Mouse (Mus musculus) neutrophil, adult 5-6 weeks (primary cell): ENCODE measurements at regions not wholly inside any gene's neighbourhood (a gene's known extent, or its start where the extent isn't known, plus 50 kb on each side); places are given as distances from the start of the nearest gene placed in this dataset.

Experiments used
- ATAC-seq: fragments of 151-379, 151-347 bp; 2 replicates; pipeline ENCODE4 v1.8.0; 2017; ENCODE audit warnings: mild to moderate bottlenecking, moderate TSS enrichment; ENCODE audit not compliant: insufficient number of reproducible peaks, poor library complexity, low FRiP score, severe bottlenecking; ENCODE audit errors: extremely low read depth

- ATAC-seq, result no peak
These were observed 167.3 kb upstream of the Agap1 start for GRCm38 (mm10) chr1:89287136-89287795.

DNA sequence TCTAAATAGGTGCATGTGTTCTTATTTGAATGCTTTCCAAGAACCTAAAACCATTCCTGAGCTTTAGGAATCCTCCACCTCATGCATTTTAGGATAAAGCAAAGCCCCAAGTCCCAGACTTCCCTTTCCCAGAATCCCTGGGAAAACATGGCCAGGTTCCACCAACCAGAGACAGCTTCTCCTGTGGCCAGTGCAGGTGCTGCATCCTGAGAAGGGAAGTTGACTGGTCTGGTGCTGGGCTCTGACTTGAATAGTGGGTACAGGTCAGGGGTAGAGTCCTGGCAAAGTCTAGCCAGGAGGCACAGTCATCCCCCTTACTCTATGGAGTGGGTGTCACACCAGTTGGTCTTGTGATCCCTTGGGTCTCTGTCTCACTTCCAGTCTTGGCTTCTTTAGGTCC, 166.6 kb upstream of the Agap1 start:
- no peak for ATAC-seq

DNA sequence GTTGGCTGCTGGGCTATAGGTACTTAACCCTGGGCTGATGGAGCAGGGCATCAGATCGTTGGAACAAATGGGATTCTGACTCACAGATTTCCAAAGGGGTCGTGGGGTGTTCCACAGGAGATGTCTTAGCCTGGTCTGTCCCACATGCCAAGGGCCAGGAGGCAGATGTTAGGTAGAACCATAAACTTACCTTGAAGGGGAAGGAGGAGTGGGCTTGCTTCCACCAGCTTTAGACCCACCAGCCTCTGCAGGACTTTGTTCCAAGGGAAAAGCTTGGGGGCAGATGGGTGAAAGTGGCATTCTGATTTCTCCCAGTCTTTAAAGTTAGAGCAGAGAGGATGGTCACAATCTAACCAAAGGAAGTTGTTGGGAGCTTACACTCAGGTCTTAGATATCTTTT, 165.7 kb upstream of the Agap1 start:
- ATAC-seq, result no peak

DNA sequence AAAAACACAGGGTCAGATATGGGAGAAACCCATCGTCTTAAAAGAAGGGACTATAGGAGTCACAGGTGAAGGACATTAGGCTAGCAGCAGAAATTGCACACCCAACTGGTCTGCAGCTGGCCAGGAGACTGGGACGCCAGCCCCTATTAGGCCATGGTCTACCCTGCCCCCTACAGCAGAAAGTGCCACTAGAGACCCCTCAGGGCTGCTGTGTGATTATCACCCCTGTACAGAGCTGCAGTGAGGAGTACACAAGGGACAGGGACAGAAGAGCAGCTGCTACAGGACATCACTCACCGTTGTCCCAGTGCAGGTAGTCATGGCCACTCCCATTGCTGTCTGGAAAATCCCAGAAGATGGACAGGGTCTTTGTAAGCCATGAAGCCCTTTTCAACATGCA, 157.9 kb upstream of the Agap1 start:
- no peak for ATAC-seq

- ATAC-seq, result no peak
These were observed 156.8 kb upstream of the Agap1 start for GRCm38 (mm10) chr1:89297766-89298165.

DNA sequence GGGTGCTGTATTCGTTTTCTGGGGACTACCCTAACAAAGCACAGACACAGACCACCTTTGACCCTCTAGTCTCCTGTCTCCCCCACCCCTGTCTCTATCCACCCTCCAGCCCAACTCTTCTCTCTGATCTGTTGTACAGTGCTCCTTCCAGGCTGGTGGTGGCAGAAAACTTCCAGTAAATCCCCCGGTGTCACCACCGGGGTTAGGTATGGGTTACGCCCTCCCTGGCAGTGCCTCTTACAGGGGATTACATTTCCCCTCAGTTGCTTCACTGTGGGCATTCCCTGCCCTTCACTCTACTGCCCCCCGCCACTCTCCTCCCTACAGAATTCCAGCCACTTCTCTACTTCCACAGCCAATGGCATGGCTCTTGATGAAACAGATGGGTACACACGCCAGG, 153.5 kb upstream of the Agap1 start:
- ATAC-seq, result no peak

GRCm38 (mm10) chr1:89302368-89302951, 152.1 kb upstream of the Agap1 start:
- peak; percentile 23; the same call in 1 of the 2 replicates for ATAC-seq

- no peak for ATAC-seq
These were observed 149.4 kb upstream of the Agap1 start for GRCm38 (mm10) chr1:89305171-89305570.

- ATAC-seq, result no peak
These were observed 145.8 kb upstream of the Agap1 start for GRCm38 (mm10) chr1:89308788-89309187.

GRCm38 (mm10) chr1:89313064-89313463, 141.5 kb upstream of the Agap1 start:
- ATAC-seq, result no peak

GRCm38 (mm10) chr1:89317897-89318296, 136.7 kb upstream of the Agap1 start:
- ATAC-seq, result no peak

GRCm38 (mm10) chr1:89318663-89319062, 135.9 kb upstream of the Agap1 start:
- ATAC-seq, result no peak

- ATAC-seq, result no peak
These were observed 132.0 kb upstream of the Agap1 start for GRCm38 (mm10) chr1:89322621-89323020.

GRCm38 (mm10) chr1:89323091-89323490, 131.5 kb upstream of the Agap1 start:
- ATAC-seq, result 0 out of 2 replicates have a peak, but pooled peaks have one; percentile 30

DNA sequence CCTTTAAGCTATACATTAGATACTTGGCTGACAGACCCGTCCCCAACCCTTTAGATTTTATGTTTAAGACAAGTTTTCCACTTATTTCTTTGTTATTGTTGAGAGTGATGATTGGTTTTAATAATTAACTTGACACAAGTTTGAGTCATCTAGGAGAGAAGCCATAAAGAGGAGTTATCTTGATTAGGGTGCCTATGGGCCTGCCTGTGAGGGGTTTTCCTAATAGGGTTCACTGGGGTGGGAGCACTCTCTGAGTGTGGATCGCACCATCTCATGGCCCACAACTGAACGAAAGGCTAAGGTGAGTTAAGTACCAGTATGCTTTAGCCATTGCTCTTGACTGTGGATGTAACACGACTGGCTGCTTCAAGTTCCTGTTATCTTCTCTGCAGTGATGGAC, 123.3 kb upstream of the Agap1 start:
- no peak for ATAC-seq

DNA sequence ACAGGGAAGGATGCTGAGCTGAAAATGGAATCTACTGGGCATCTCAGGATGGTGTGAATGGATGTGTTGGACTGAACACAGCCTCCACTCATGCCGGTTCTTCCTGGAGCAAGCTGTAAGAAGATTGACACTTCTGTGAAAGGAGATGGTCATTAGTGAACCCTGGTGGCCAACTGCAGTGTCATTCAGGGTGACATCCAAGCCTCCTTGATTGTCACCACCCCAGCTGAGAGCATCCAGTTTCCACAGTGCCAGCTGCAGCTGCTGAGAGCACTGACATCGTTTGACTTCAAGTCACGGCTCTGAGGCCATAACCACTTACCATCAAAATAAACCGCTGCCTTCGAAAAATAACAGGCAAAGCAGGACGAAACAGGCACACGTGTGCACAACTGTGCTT, 121.9 kb upstream of the Agap1 start:
- no peak for ATAC-seq

- ATAC-seq, result no peak
These were observed 116.7 kb upstream of the Agap1 start for GRCm38 (mm10) chr1:89337861-89338260.

DNA sequence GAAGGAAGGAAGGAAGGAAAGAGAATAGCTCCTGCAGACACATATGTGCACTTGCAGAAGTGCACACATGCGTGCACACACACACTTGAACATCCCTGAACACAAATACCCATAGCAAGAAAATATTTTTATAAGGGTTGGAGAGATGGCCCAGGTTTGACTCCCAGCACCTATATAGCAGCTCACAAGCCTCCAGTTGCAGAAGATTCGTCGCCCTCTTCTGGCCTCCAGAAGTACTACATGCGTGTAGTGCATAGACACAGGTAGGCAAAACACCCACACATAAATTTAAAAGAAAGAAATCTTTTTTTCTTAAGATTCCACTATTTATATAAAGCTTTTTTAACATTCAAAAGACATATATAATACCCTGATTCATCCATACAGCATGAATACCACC, 111.8 kb upstream of the Agap1 start:
- ATAC-seq, result no peak

GRCm38 (mm10) chr1:89344546-89344945, 110.1 kb upstream of the Agap1 start:
- ATAC-seq, result no peak

- no peak for ATAC-seq
These were observed 107.3 kb upstream of the Agap1 start for GRCm38 (mm10) chr1:89347341-89347740.

- ATAC-seq, result no peak
These were observed 101.7 kb upstream of the Agap1 start for GRCm38 (mm10) chr1:89352936-89353335.
